Mouse (Mus musculus): ENCODE results near the gene Gsx1.

DNA sequence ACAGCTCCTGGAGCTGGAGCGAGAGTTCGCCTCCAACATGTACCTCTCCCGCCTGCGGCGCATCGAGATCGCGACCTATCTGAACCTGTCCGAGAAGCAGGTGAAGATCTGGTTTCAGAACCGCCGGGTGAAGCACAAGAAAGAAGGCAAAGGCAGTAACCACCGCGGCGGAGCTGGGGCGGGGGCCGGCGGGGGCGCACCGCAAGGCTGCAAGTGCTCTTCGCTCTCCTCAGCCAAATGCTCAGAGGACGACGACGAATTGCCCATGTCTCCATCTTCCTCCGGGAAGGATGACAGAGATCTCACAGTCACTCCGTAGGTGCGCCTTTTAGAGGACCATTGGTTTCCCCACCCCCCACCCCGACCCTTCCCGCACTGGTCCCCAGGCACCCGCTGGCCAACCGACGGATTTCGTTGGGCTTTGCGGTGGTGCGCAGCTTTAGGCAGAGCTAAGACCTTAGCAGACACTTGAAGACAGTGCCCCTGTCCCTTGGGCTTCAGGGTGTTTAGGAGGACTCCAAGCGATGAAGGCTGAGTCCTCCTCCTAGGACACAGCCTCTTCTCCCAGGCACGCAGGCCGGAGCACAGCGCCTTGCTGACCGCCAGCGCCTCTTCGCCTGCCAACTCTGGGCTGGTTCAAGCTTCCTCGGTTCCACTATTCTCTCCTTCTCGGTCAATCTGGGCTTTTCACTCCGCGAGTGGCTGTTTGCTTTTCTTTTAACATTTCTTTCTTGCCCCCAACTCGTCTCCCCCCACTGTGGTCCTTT is 1.5 kb downstream of the Gsx1 start:
- TF ChIP-seq CTCF (IDR thresholded peaks at IDR 0.05; ENCODE audit: borderline replicate concordance, extremely low read depth, insufficient read depth, insufficient read length) (no peak), POLR2A (IDR thresholded peaks at IDR 0.05; ENCODE audit: borderline replicate concordance, extremely low read depth, insufficient read depth, insufficient read length, poor library complexity, severe bottlenecking) (no peak)

Data from brain, embryonic 14.5 days (tissue).